Mouse (Mus musculus) embryonic facial prominence, embryonic 13.5 days (tissue): ENCODE results near the gene Gars. TPM values are rescaled to one million over a fixed set of nuclear protein-coding genes. Genes with fewer than 3 reads are reported as not detected.

Experiments used
- ATAC-seq: fragments of 200-750 bp; cut with Nextera tagmentation; 2 replicates; pipeline ENCODE4 v1.8.0; 2017; ENCODE audit warnings: low read depth; ENCODE audit not compliant: insufficient number of reproducible peaks, insufficient read depth, low FRiP score, low TSS enrichment
- H3K27ac ChIP-seq: fragments of 300-500 bp; sonication (generic); 2 replicates; pipeline ENCODE4 v1.5.1; 2015; ENCODE audit warnings: moderate library complexity, mild to moderate bottlenecking, inconsistent platforms
- H3K27me3 ChIP-seq: fragments of 300-500 bp; sonication (generic); 2 replicates; pipeline ENCODE4 v1.6.1; 2015; ENCODE audit warnings: mild to moderate bottlenecking, inconsistent platforms
- H3K36me3 ChIP-seq: fragments of 300-500 bp; sonication (generic); 2 replicates; pipeline ENCODE4 v1.6.1; 2015; ENCODE audit warnings: mild to moderate bottlenecking, inconsistent platforms
- H3K4me1 ChIP-seq: fragments of 300-500 bp; sonication (generic); 2 replicates; pipeline ENCODE4 v1.6.1; 2015; ENCODE audit warnings: inconsistent platforms
- H3K4me2 ChIP-seq: fragments of 300-500 bp; sonication (generic); 2 replicates; pipeline ENCODE4 v1.6.1; 2015; ENCODE audit warnings: moderate library complexity, mild to moderate bottlenecking, inconsistent platforms
- H3K4me3 ChIP-seq: fragments of 300-500 bp; sonication (generic); 2 replicates; pipeline ENCODE4 v1.5.1; 2015; ENCODE audit warnings: mild to moderate bottlenecking, inconsistent platforms
- H3K9ac ChIP-seq: fragments of 300-500 bp; sonication (generic); 2 replicates; pipeline ENCODE4 v1.6.1; 2015; ENCODE audit warnings: mild to moderate bottlenecking, inconsistent platforms
- H3K9me3 ChIP-seq: fragments of 300-500 bp; sonication (generic); 2 replicates; pipeline ENCODE4 v1.6.1; 2016; ENCODE audit warnings: inconsistent platforms
- WGBS: fragments of 180-500 bp; shearing (Covaris S2); methylation state at CpG from one replicate; pipeline ENCODE4 v1.1.7; 2015; ENCODE audit warnings: mixed read lengths; 5-methylcytosine and 5-hydroxymethylcytosine counted together
- polyA plus RNA-seq: library from polyadenylated mRNA; unstranded; fragments of >200 nt; fragmentation: Nextera tagmentation; extraction: Ambion mirVana; gene quantifications from 2 replicates; pipeline ENCODE4 v1.2.1, GENCODE M21; 2015

The Gars gene
- polyA plus RNA-seq, 1 experiment from 2014 or later: 129 TPM

- no peak for ATAC-seq
Measured at GRCm38 (mm10) chr6:55038671-55039445, 1.1 kb downstream of the Gars start.

GRCm38 (mm10) chr6:55039446-55039783 lies 1.6 kb downstream of the Gars start:
- H3K4me1 ChIP-seq: peaks cover 15% of the 10 kb centered on the region
- peak overlapping the region; percentile 90 for H3K4me3 ChIP-seq
- no peaks in the 10 kb centered on the region for H3K9me3 ChIP-seq
- no peak for ATAC-seq
- 82% methylated on average over 6 of the region's 6 CpGs for WGBS
- no peak overlapping the region for H3K27ac ChIP-seq
- H3K27me3 ChIP-seq: no peaks in the 10 kb centered on the region
- H3K36me3 ChIP-seq: no peaks in the 10 kb centered on the region
- H3K9ac ChIP-seq: peak overlapping the region; percentile 86; the same call in 1 of the 2 replicates
- H3K4me2 ChIP-seq: peak overlapping the region; percentile 74

More at GRCm38 (mm10) chr6:55038671-55039445, 1.1 kb downstream of the Gars start:
- H3K4me3 ChIP-seq: peak overlapping the region; percentile 90
- H3K9ac ChIP-seq: peak overlapping the region; percentile 86
- WGBS: 3% methylated on average over 12 of the region's 12 CpGs
- peak overlapping the region; percentile 74 for H3K4me2 ChIP-seq
- H3K9me3 ChIP-seq: no peaks in the 10 kb centered on the region
- no peaks in the 10 kb centered on the region for H3K36me3 ChIP-seq
- no peaks in the 10 kb centered on the region for H3K27me3 ChIP-seq
- H3K27ac ChIP-seq: peak overlapping the region; percentile 91; the same call in 1 of the 2 replicates
- peaks cover 11% of the 10 kb centered on the region for H3K4me1 ChIP-seq

- Histone ChIP-seq H3K4me2 (no peak overlapping the region), H3K9me3 (no peaks in the 10 kb centered on the region), H3K27ac (no peak overlapping the region), H3K4me1 (peaks cover 15% of the 10 kb centered on the region), H3K27me3 (no peaks in the 10 kb centered on the region), H3K9ac (no peak overlapping the region), H3K4me3 (no peak overlapping the region), H3K36me3 (no peaks in the 10 kb centered on the region)
- 72% methylated on average over 1 of the region's 1 CpGs for WGBS
- ATAC-seq: no peak
Measured at GRCm38 (mm10) chr6:55040031-55040430, 2.2 kb downstream of the Gars start.

GRCm38 (mm10) chr6:55043206-55043605 lies 5.4 kb downstream of the Gars start:
- Histone ChIP-seq H3K4me2 (no peak overlapping the region), H3K4me3 (no peak overlapping the region), H3K9ac (no peak overlapping the region), H3K36me3 (peaks cover 14% of the 10 kb centered on the region), H3K4me1 (peaks cover 11% of the 10 kb centered on the region), H3K27me3 (no peaks in the 10 kb centered on the region), H3K9me3 (no peaks in the 10 kb centered on the region), H3K27ac (no peak overlapping the region)
- ATAC-seq: no peak
- 78% methylated on average over 8 of the region's 8 CpGs for WGBS

- no peak for ATAC-seq
- H3K4me2 ChIP-seq: no peak overlapping the region
- WGBS: 71% methylated on average over 5 of the region's 5 CpGs
Measured at GRCm38 (mm10) chr6:55044542-55044941, 6.7 kb downstream of the Gars start.

GRCm38 (mm10) chr6:55045326-55045725 lies 7.5 kb downstream of the Gars start:
- no peak for ATAC-seq
- H3K27ac ChIP-seq: no peak overlapping the region
- H3K27me3 ChIP-seq: no peaks in the 10 kb centered on the region
- 47% methylated on average over 1 of the region's 1 CpGs for WGBS
- H3K4me2 ChIP-seq: no peak overlapping the region
- H3K4me1 ChIP-seq: 0 out of 2 replicates have a peak, but pooled peaks cover 4% of the 10 kb centered on the region
- no peaks in the 10 kb centered on the region for H3K9me3 ChIP-seq
- no peak overlapping the region for H3K9ac ChIP-seq
- H3K36me3 ChIP-seq: peaks cover 29% of the 10 kb centered on the region
- no peak overlapping the region for H3K4me3 ChIP-seq

More at GRCm38 (mm10) chr6:55044542-55044941, 6.7 kb downstream of the Gars start:
- Histone ChIP-seq H3K9ac (no peak overlapping the region), H3K27me3 (no peaks in the 10 kb centered on the region), H3K27ac (no peak overlapping the region), H3K9me3 (no peaks in the 10 kb centered on the region), H3K4me1 (0 out of 2 replicates have a peak, but pooled peaks cover 4% of the 10 kb centered on the region), H3K36me3 (peaks cover 21% of the 10 kb centered on the region), H3K4me3 (no peak overlapping the region)

GRCm38 (mm10) chr6:55049186-55049585 lies 11.4 kb downstream of the Gars start:
- Histone ChIP-seq H3K9me3 (no peaks in the 10 kb centered on the region), H3K27me3 (no peaks in the 10 kb centered on the region), H3K36me3 (peaks cover 63% of the 10 kb centered on the region), H3K4me2 (no peak overlapping the region), H3K27ac (no peak overlapping the region), H3K4me3 (no peak overlapping the region), H3K4me1 (0 out of 2 replicates have a peak, but pooled peaks cover under 1% of the 10 kb centered on the region), H3K9ac (no peak overlapping the region)
- ATAC-seq: no peak
- 92% methylated on average over 10 of the region's 10 CpGs for WGBS

GRCm38 (mm10) chr6:55054491-55054890 lies 16.7 kb downstream of the Gars start:
- no peaks in the 10 kb centered on the region for H3K9me3 ChIP-seq
- no peaks in the 10 kb centered on the region for H3K27me3 ChIP-seq
- ATAC-seq: no peak
- peaks cover 73% of the 10 kb centered on the region for H3K36me3 ChIP-seq
- no peak overlapping the region for H3K4me2 ChIP-seq
- H3K4me3 ChIP-seq: no peak overlapping the region
- H3K4me1 ChIP-seq: no peaks in the 10 kb centered on the region
- no peak overlapping the region for H3K27ac ChIP-seq
- H3K9ac ChIP-seq: no peak overlapping the region
- 89% methylated on average over 4 of the region's 4 CpGs for whole genome bisulfite sequencing

GRCm38 (mm10) chr6:55057427-55057826 lies 19.6 kb downstream of the Gars start:
- 92% methylated on average over 3 of the region's 3 CpGs for WGBS
- no peaks in the 10 kb centered on the region for H3K27me3 ChIP-seq
- ATAC-seq: no peak

GRCm38 (mm10) chr6:55060241-55060825 lies 22.5 kb downstream of the Gars start:
- Histone ChIP-seq H3K4me3 (no peak overlapping the region), H3K27me3 (no peaks in the 10 kb centered on the region), H3K4me1 (no peaks in the 10 kb centered on the region), H3K9ac (no peak overlapping the region), H3K9me3 (no peaks in the 10 kb centered on the region), H3K4me2 (no peak overlapping the region), H3K36me3 (peaks cover 74% of the 10 kb centered on the region), H3K27ac (no peak overlapping the region)
- ATAC-seq: no peak
- WGBS: 84% methylated on average over 7 of the region's 7 CpGs

More at GRCm38 (mm10) chr6:55057427-55057826, 19.6 kb downstream of the Gars start:
- H3K36me3 ChIP-seq: peaks cover 71% of the 10 kb centered on the region
- no peak overlapping the region for H3K4me2 ChIP-seq
- no peak overlapping the region for H3K9ac ChIP-seq
- H3K27ac ChIP-seq: no peak overlapping the region
- H3K9me3 ChIP-seq: no peaks in the 10 kb centered on the region
- no peak overlapping the region for H3K4me3 ChIP-seq
- H3K4me1 ChIP-seq: no peaks in the 10 kb centered on the region

GRCm38 (mm10) chr6:55061328-55061727 lies 23.5 kb downstream of the Gars start:
- Histone ChIP-seq H3K9me3 (no peaks in the 10 kb centered on the region), H3K27me3 (no peaks in the 10 kb centered on the region), H3K4me1 (no peaks in the 10 kb centered on the region), H3K36me3 (peaks cover 73% of the 10 kb centered on the region), H3K4me3 (no peak overlapping the region), H3K27ac (no peak overlapping the region), H3K4me2 (no peak overlapping the region), H3K9ac (no peak overlapping the region)
- 90% methylated on average over 11 of the region's 11 CpGs for WGBS
- ATAC-seq: no peak

GRCm38 (mm10) chr6:55062200-55062599 lies 24.4 kb downstream of the Gars start:
- H3K27ac ChIP-seq: no peak overlapping the region
- no peak overlapping the region for H3K4me3 ChIP-seq
- no peak overlapping the region for H3K9ac ChIP-seq
- WGBS: 81% methylated on average over 5 of the region's 5 CpGs
- H3K4me2 ChIP-seq: no peak overlapping the region
- H3K36me3 ChIP-seq: peaks cover 74% of the 10 kb centered on the region
- no peaks in the 10 kb centered on the region for H3K4me1 ChIP-seq
- no peak for ATAC-seq
- no peaks in the 10 kb centered on the region for H3K27me3 ChIP-seq
- no peaks in the 10 kb centered on the region for H3K9me3 ChIP-seq
